Mouse (Mus musculus): Measurements from ENCODE around the gene Bnip1.

DNA sequence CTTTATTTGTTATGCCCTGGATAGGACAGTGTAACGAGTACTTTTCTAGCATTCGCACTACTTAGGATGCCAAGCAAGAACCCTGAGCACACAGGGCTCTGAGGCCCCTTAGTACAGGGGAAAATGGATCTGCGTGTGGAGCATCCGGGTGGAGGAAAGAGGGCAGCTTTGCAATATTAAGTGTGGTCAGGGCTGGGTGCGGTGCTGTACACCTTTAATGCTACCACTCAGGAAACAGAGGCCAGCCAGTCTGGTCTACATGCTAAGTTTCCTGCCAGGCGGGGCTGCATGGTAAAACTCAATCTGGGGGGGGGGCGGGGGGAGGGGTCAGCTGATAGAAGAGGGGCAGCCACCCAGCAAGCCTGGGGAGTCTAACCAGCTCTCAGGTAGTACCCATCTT is 14.5 kb downstream of the Bnip1 start:
- TF ChIP-seq GATA1 (IDR thresholded peaks at IDR 0.05; ENCODE audit: borderline replicate concordance, low read length) (no peak), FLI1 (IDR thresholded peaks at IDR 0.05; ENCODE audit: low read length) (no peak)

Data from megakaryocyte, embryonic 14.5 days (primary cell).